Mouse (Mus musculus): ENCODE results near the gene Syt15. TPM values are rescaled to one million over a fixed set of nuclear protein-coding genes. Genes with fewer than 3 reads are reported as not detected.
A peak's percentile ranks its signal among the peaks of the same experiment; 100 is the strongest.
"Not testable (repeated sequence)": the region's sequence is repeated elsewhere in the genome, so short reads cannot be mapped to it uniquely, and the experiment has no call there.

Gene Syt15
- total RNA-seq, 2 experiments from 2014 or later: 0.65 to 0.92 TPM

- no peak for DNase-seq
- intact Hi-C loops (cut with DNase I): no loop called here
Measured at GRCm38 (mm10) chr14:34226566-34226965, 7.2 kb downstream of the Syt15 start.

DNA sequence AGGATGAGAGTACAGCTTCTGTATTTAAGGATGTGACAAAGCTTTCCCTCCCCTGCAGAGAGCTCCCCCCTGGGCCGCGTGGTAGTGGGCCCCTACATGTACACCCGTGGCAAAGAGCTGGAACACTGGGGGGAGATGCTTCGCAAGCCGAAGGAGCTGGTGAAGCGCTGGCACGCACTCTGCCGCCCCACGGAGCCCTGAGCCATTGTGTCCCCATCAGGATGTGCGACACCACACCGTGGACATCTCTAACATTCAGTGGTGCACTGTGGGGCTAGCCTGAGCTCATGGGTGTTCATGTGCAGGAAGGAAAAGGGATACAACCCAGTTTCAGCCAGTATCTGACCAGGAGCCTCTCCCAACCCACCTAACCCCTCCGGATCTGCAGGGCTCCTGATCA lies 8.6 kb downstream of the Syt15 start:
- no peak for DNase-seq
- intact Hi-C loops (cut with DNase I): no loop called here

DNA sequence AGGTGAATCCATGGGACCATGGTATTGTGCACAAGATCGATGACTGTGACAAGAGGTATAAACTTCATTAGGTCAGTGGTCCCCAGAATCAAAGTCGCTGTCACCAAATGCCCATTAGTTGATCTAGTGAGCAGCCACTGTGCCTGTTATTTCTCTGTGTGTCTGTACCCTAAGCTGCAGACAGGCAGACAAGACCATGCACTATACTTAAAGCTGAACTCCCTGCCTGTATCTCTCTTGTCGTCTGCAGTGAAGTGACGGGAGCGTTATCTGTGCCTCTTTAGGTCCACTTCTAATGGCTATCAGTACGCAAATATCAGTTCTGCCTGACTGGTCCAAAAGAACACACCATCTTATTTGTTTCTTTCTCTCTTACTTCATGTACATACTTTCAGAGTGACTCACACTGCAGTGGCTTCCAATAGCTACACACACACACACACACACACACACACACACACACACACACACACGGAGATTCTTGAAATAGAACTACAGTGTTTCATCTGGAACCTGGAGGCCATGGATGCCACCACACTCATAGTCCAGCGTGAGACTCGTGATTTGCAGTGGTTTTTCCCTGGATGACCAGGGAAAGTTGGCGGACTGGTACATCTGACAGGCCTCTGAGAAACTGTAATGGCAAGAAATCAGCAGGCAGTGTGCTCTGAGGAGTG lies 9.6 kb downstream of the Syt15 start:
- intact Hi-C loops (cut with DNase I): no loop called here
- no peak for DNase-seq

DNA sequence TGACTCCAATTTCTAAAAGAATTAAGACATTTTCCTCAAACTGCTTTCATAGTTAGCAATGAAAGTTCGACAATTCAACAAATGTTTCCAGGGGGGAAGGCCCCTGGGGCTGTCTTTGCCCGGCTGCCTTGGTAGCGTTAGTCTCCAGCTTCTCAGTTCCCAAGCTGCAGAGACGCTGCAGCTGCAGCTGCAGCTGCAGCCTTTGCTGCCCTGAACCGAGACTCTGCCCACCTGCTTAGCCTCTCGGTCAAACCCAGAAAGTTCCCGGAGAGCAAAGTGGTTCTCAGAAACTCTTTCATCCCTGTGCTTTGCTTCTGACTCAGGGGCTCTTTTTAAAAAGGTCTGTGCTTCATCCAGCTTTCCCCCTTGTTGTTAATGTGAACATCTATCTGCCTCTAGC lies 12.9 kb downstream of the Syt15 start:
- intact Hi-C loops (cut with DNase I): no loop called here
- no peak for DNase-seq

- intact Hi-C loops (cut with DNase I): no loop called here
- no peak for DNase-seq
Measured at GRCm38 (mm10) chr14:34232866-34233680, 13.7 kb downstream of the Syt15 start.

DNA sequence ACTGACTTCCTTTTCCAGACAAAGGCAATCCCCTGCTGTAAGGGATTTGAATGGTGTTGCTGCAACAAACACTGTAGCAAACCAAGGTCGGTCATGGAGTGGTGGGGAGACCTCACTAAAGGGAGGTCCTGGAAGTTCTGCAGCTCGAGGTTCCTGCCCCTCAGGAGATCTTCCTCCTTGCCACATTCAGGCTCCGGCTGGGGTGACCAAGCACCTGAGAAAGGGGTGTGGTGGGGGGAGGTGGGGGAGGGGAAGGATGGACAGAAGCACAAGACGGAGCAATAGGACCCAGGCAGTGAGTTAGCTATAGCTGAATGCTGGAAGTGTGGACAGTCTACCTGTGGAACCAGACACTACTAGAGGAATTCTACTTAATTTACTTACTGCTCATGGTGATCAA lies 14.5 kb downstream of the Syt15 start:
- no peak for DNase-seq
- intact Hi-C loops (cut with DNase I): loop anchor here (1.0 kb wide), 1 partner anchor 129 kb away; no protein-coding TSS in a partner anchor

GRCm38 (mm10) chr14:34234630-34235380 lies 15.4 kb downstream of the Syt15 start:
- intact Hi-C loops (cut with DNase I): loop anchor here (1.0 to 5.0 kb wide), 4 partner anchors 48 to 273 kb away; no protein-coding TSS in a partner anchor
- DNase-seq: peak; percentile 59

DNA sequence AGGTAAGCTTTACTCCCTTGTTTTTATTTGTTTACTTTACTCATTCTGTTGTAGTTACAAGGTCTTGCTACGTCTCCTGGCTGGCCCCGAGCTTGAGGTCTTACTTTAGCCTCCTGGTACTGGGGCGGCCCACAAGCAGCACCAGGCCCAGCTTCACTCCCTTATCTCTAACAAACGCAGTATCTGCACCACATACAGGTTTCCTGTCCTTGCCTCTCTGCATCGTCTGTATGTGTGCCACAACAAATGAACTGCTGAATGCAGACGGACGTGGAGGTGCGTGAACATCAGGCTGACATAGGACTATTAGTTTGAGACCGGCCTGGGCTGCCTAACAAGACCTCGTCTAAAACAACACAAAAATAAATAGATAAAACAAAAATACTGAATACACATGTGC lies 20.9 kb downstream of the Syt15 start:
- intact Hi-C loops (cut with DNase I): no loop called here
- no peak for DNase-seq

GRCm38 (mm10) chr14:34240676-34241075 lies 21.3 kb downstream of the Syt15 start:
- intact Hi-C loops (cut with DNase I): no loop called here
- no peak for DNase-seq

GRCm38 (mm10) chr14:34252470-34253145 lies 33.2 kb downstream of the Syt15 start:
- DNase-seq: no peak
- intact Hi-C loops (cut with DNase I): no loop called here

DNA sequence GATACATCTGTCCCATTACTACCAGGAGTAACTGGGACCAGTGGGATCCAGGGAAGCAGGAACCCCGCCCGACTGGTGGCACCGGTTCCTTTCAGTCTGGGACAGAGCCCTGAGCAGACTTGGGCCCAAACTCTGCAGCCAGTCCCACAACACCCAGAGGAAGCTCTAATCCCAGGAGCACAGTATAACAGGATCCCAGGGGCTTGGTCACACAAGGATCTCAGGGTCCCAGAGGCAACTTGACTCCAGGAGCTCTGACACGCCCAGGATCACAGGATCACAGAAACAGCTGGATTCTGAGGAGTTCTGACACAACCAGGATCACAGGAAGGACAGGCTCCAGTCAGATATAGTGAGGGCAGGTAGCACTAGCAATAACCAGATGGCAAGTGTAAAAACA lies 33.9 kb downstream of the Syt15 start:
- intact Hi-C loops (cut with DNase I): no loop called here
- DNase-seq: no peak

DNA sequence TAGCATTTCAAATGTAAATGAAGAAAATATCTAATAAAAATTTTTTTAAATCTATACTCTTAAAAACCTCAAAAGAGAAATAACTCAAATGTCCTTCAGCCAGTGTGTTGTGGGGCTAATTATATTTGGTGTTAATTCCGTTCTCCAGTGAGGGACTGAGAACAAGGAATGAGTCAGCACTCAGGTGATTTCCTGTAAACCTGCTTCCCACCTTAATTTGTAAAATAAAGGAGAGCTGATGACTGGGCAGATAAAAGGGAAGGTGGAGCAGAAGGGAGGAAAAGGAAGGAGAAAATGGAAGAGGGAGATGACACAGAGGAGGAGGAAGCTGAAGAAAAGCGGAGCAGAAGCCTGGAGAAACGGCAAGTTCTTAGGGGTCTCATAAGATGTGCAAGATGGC lies 39.1 kb downstream of the Syt15 start:
- DNase-seq; intact Hi-C loops (cut with DNase I): not testable (repeated sequence)

DNA sequence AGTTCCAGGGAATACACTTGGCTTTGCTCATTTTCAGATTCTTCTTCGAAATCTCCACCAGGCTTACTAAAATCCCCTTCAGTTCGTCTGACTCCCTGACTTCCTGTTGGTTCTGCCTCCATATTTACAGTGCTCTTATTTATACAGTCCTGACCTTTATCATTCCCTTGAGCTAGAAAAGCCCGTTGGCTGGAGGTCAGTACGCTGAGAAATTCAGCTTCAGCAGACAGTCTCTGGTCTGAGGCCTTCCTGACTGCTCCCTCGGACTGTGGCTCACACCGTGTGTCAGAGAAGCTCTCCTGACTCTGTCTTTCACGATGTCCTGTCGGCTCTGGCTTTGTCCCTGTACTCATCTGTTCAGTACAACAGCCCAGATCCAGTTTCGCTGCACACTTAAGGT lies 48.7 kb downstream of the Syt15 start:
- intact Hi-C loops (cut with DNase I): no loop called here
- no peak for DNase-seq

- intact Hi-C loops (cut with DNase I): loop anchor here (1.0 to 5.0 kb wide), 4 partner anchors 39 to 129 kb away; partner anchors contain the start of genes Glud1 and Shld2
- DNase-seq: no peak
Measured at GRCm38 (mm10) chr14:34273280-34273679, 53.9 kb downstream of the Syt15 start.

DNA sequence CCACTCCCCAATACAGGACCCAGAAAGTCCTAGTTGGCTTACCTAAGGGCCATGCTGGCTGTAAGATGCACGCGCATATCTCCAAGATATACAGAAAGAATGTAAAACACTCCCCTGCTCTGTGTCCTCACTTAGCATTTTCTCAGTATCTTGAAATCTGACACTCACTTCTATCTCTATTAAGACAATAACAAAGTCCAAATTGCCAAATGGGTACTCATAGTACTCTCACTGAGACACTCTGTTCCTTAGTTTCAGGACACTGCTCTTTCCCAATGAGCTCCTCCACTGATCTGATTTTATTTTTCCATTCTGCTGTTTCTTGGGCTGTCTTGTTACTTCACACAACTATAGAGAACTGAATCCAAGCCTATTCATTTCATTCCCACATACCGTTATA lies 54.7 kb downstream of the Syt15 start:
- no peak for DNase-seq
- intact Hi-C loops (cut with DNase I): loop anchor here (5.0 kb wide), 2 partner anchors 38 to 128 kb away; partner anchors contain the start of genes Glud1 and Shld2

DNA sequence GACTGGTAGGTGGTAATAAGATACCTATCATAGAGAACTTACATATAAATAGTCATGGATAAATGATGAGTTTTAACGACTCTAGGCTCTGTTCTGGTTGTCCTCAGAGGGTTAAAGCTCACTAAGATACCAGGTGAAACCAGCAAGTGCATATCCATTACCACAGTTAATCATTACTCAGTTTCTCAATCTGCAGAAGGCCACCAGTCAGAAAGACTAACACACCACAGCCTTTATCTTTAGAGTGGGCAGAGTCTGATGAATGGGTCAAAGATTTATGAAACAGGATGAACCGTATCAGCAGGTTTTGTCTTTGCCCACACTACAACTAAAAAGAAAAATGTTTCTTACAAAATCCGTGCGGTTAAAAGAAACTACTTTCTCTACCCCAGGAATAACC lies 55.8 kb downstream of the Syt15 start:
- no peak for DNase-seq
- intact Hi-C loops (cut with DNase I): no loop called here

- intact Hi-C loops (cut with DNase I): no loop called here
- DNase-seq: no peak
Measured at GRCm38 (mm10) chr14:34279726-34280125, 60.3 kb downstream of the Syt15 start.
